Mouse (Mus musculus): ENCODE data around the gene Pcbp1. TPM values are rescaled to one million over a fixed set of nuclear protein-coding genes. Genes with fewer than 3 reads are reported as not detected.

The Pcbp1 gene
- polyA plus RNA-seq, 1 experiment from 2014 or later, result 238 TPM

- no peaks in the 10 kb centered on the region for H3K4me1 ChIP-seq (ENCODE audit: control insufficient read depth, insufficient read depth, low read length)
- no peaks in the 10 kb centered on the region for H3K36me3 ChIP-seq (ENCODE audit: control insufficient read depth, insufficient read depth, low read length)
- H3K9me3 ChIP-seq (ENCODE audit: control insufficient read depth, low read length), result no peaks in the 10 kb centered on the region
- 0 out of 2 replicates have a peak overlapping the region, but pooled peaks have one; percentile 4 for H3K27ac ChIP-seq (ENCODE audit: low read depth, low read length)
- ATAC-seq (ENCODE audit: low read depth), result no peak
- H3K27me3 ChIP-seq (ENCODE audit: control insufficient read depth, insufficient read depth, low read length), result no peaks in the 10 kb centered on the region
- H3K9ac ChIP-seq (replicated peaks; ENCODE audit: low read depth, low read length), result no peak overlapping the region
- no peak overlapping the region for H3K4me2 ChIP-seq (ENCODE audit: low read depth, low read length)
- no peak overlapping the region for H3K4me3 ChIP-seq (ENCODE audit: low read depth, low read length)
Measured at GRCm38 (mm10) chr6:86479816-86480188, 46.3 kb downstream of the Pcbp1 start.

GRCm38 (mm10) chr6:86479311-86479710, 46.8 kb downstream of the Pcbp1 start:
- 66% methylated on average over 3 of the region's 3 CpGs for WGBS
- no peak for ATAC-seq (ENCODE audit: low read depth)
- H3K4me2 ChIP-seq (ENCODE audit: low read depth, low read length), result no peak overlapping the region
- no peak overlapping the region for H3K4me3 ChIP-seq (ENCODE audit: low read depth, low read length)
- no peaks in the 10 kb centered on the region for H3K27me3 ChIP-seq (ENCODE audit: control insufficient read depth, insufficient read depth, low read length)
- H3K9me3 ChIP-seq (ENCODE audit: control insufficient read depth, low read length), result no peaks in the 10 kb centered on the region
- H3K9ac ChIP-seq (replicated peaks; ENCODE audit: low read depth, low read length), result no peak overlapping the region
- no peak overlapping the region for H3K27ac ChIP-seq (ENCODE audit: low read depth, low read length)
- no peaks in the 10 kb centered on the region for H3K4me1 ChIP-seq (ENCODE audit: control insufficient read depth, insufficient read depth, low read length)
- H3K36me3 ChIP-seq (ENCODE audit: control insufficient read depth, insufficient read depth, low read length), result no peaks in the 10 kb centered on the region

DNA sequence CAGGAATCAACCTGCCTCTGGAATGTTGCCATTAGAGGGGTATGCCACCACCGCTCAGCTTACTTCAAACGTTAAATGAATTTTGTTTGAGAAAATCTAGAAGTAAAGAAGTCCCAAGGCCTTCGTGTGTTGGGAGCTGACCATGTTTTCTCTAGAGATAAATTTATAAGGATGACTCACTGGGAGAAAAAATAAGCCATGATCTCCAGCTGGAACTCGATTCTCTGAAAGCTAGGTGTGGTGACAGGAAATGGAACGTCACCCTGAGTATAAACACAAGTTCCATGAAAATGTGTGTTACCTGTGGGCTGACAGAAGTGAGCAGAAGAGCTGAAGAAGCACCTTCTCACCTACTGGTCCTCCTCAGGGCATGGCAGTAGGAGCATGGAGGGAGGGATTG, 49.2 kb downstream of the Pcbp1 start:
- H3K4me1 ChIP-seq (ENCODE audit: control insufficient read depth, insufficient read depth, low read length), result peaks cover 9% of the 10 kb centered on the region
- H3K27me3 ChIP-seq (ENCODE audit: control insufficient read depth, insufficient read depth, low read length), result no peaks in the 10 kb centered on the region
- H3K36me3 ChIP-seq (ENCODE audit: control insufficient read depth, insufficient read depth, low read length), result no peaks in the 10 kb centered on the region
- ATAC-seq (ENCODE audit: low read depth), result no peak
- 86% methylated on average over 5 of the region's 5 CpGs for WGBS
- H3K4me3 ChIP-seq (ENCODE audit: low read depth, low read length), result no peak overlapping the region
- H3K27ac ChIP-seq (ENCODE audit: low read depth, low read length), result no peak overlapping the region
- H3K9me3 ChIP-seq (ENCODE audit: control insufficient read depth, low read length), result no peaks in the 10 kb centered on the region
- H3K4me2 ChIP-seq (ENCODE audit: low read depth, low read length), result no peak overlapping the region
- H3K9ac ChIP-seq (replicated peaks; ENCODE audit: low read depth, low read length), result no peak overlapping the region

- no peak for ATAC-seq (ENCODE audit: low read depth)
- H3K4me2 ChIP-seq (ENCODE audit: low read depth, low read length), result no peak overlapping the region
- H3K27me3 ChIP-seq (ENCODE audit: control insufficient read depth, insufficient read depth, low read length), result no peaks in the 10 kb centered on the region
- H3K4me3 ChIP-seq (ENCODE audit: low read depth, low read length), result no peak overlapping the region
- 82% methylated on average over 9 of the region's 9 CpGs for WGBS
- H3K27ac ChIP-seq (ENCODE audit: low read depth, low read length), result no peak overlapping the region
- H3K4me1 ChIP-seq (ENCODE audit: control insufficient read depth, insufficient read depth, low read length), result peaks cover 9% of the 10 kb centered on the region
- H3K36me3 ChIP-seq (ENCODE audit: control insufficient read depth, insufficient read depth, low read length), result no peaks in the 10 kb centered on the region
- no peak overlapping the region for H3K9ac ChIP-seq (replicated peaks; ENCODE audit: low read depth, low read length)
- no peaks in the 10 kb centered on the region for H3K9me3 ChIP-seq (ENCODE audit: control insufficient read depth, low read length)
Measured at GRCm38 (mm10) chr6:86475462-86476167, 50.5 kb downstream of the Pcbp1 start.

DNA sequence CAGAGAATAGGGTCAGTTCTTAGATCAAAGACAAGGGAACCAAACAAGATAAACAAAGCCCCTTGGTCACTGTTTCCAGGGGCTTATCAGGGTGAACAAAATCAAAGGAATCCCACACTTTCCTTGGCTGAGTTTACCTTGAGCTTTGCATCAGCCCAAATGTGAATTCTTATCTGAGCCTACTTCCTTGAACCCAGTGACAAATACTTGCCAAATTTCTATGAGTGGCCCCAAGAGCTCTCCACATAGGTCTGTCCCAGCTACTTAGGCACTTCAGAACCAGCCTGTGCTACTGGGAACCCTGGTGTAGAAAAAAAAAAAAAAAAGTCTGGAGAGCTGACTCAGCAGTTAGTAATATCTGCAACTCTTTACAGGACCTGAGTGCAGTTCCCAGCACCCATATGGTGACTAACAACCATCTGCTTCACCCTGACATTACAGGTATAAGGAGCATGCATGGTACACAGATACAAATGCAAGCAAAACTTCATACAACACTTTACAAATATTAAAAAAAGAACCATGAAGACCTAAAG, 51.4 kb downstream of the Pcbp1 start:
- Histone ChIP-seq H3K4me3 (ENCODE audit: low read depth, low read length) (no peak overlapping the region), H3K27me3 (ENCODE audit: control insufficient read depth, insufficient read depth, low read length) (no peaks in the 10 kb centered on the region), H3K4me1 (ENCODE audit: control insufficient read depth, insufficient read depth, low read length) (peaks cover 9% of the 10 kb centered on the region), H3K9ac (replicated peaks; ENCODE audit: low read depth, low read length) (no peak overlapping the region), H3K4me2 (ENCODE audit: low read depth, low read length) (no peak overlapping the region), H3K27ac (ENCODE audit: low read depth, low read length) (no peak overlapping the region), H3K36me3 (ENCODE audit: control insufficient read depth, insufficient read depth, low read length) (no peaks in the 10 kb centered on the region), H3K9me3 (ENCODE audit: control insufficient read depth, low read length) (no peaks in the 10 kb centered on the region)
- no peak for ATAC-seq (ENCODE audit: low read depth)

Small RNA genes lying within 50 kb of the gene (microRNA-seq; reads per million reads assigned to microRNA genes)
- not detected for gene Gm22184

Other genes with a start within 250 kb of the Pcbp1 start
- 111 and 118 TPM in 2 replicates for gene Fam136a, start 160.7 kb downstream of the Pcbp1 start, polyA plus RNA-seq (2014; fragmentation: Nextera tagmentation; extraction: Ambion mirVana)
- 341 and 393 TPM in 2 replicates for gene Snrpg, start 155.0 kb downstream of the Pcbp1 start, polyA plus RNA-seq (2014; fragmentation: Nextera tagmentation; extraction: Ambion mirVana)
- 100 and 110 TPM in 2 replicates for gene Pcyox1, start 129.2 kb downstream of the Pcbp1 start, polyA plus RNA-seq (2014; fragmentation: Nextera tagmentation; extraction: Ambion mirVana)
- gene Tia1, start 122.1 kb downstream of the Pcbp1 start, polyA plus RNA-seq (2014; fragmentation: Nextera tagmentation; extraction: Ambion mirVana), result 364 and 402 TPM in 2 replicates
- 1.9 TPM in 1 of 2 replicates, not detected in the other for gene Gm44790, start 99.7 kb downstream of the Pcbp1 start, polyA plus RNA-seq (2014; fragmentation: Nextera tagmentation; extraction: Ambion mirVana)
- gene C87436, start 87.9 kb downstream of the Pcbp1 start, polyA plus RNA-seq (2014; fragmentation: Nextera tagmentation; extraction: Ambion mirVana), result 21.9 and 27.2 TPM in 2 replicates
- gene Asprv1, start 101.8 kb upstream of the Pcbp1 start, polyA plus RNA-seq (2014; fragmentation: Nextera tagmentation; extraction: Ambion mirVana), result 0.82 and 1.1 TPM in 2 replicates
- 15.4 and 22.8 TPM in 2 replicates for gene Mxd1, start 142.8 kb upstream of the Pcbp1 start, polyA plus RNA-seq (2014; fragmentation: Nextera tagmentation; extraction: Ambion mirVana)
- 97.0 and 97.4 TPM in 2 replicates for gene Snrnp27, start 158.2 kb upstream of the Pcbp1 start, polyA plus RNA-seq (2014; fragmentation: Nextera tagmentation; extraction: Ambion mirVana)
- 44.2 and 50.7 TPM in 2 replicates for gene Gmcl1, start 207.1 kb upstream of the Pcbp1 start, polyA plus RNA-seq (2014; fragmentation: Nextera tagmentation; extraction: Ambion mirVana)

All from neural tube, embryonic 14.5 days (tissue).